Mouse (Mus musculus): ENCODE measurements around the gene Mesd. TPM values are rescaled to one million over a fixed set of nuclear protein-coding genes. Genes with fewer than 3 reads are reported as not detected.

The Mesd gene
- polyA plus RNA-seq, 1 experiment from 2014 or later = 104 TPM

DNA sequence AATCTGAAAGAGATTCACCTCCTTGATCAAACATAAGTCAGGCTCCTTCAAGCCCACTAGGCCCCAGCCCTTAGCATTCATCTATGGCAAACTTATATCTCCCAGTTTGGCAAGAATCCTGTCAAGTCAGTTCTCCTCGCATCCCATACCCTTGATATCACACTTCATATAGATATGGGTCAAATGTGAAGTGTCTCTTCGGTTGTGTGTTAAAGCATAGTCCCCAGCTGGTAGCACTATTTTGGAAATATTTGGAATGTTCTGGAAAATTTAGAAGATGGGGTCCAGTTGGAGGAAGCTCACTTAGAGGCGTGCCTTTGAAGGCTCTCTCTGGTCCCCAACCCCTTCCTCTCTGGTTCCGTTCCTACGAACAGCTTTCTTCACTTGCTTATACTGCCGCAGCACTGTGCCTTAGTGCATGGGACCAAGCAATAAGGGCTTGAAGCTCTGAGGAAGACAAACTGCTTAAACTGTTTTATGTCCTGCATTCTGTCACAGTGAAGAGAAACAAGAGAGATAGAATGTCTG lies 29.2 kb downstream of the Mesd start:
- Histone ChIP-seq H3K36me3 (replicated peaks; ENCODE audit: control insufficient read depth, insufficient read depth, low read depth, low read length) (no peaks in the 10 kb centered on the region), H3K27ac (replicated peaks; ENCODE audit: low read depth, low read length) (no peak overlapping the region), H3K4me2 (ENCODE audit: low read depth, low read length) (no peak overlapping the region), H3K27me3 (ENCODE audit: control insufficient read depth, insufficient read depth, low read length) (no peaks in the 10 kb centered on the region), H3K9ac (replicated peaks; ENCODE audit: low read length) (no peak overlapping the region), H3K9me3 (replicated peaks; ENCODE audit: control insufficient read depth, low read length) (no peaks in the 10 kb centered on the region), H3K4me3 (ENCODE audit: low read depth, low read length) (no peak overlapping the region), H3K4me1 (ENCODE audit: control insufficient read depth, insufficient read depth, low read length) (no peaks in the 10 kb centered on the region)
- DNase-seq (ENCODE audit: low spot score) (no peak), ATAC-seq (replicated peaks; ENCODE audit: insufficient number of reproducible peaks, low FRiP score, low TSS enrichment, low read depth) (no peak)
- 90% methylated on average over 6 of the region's 6 CpGs for WGBS

DNA sequence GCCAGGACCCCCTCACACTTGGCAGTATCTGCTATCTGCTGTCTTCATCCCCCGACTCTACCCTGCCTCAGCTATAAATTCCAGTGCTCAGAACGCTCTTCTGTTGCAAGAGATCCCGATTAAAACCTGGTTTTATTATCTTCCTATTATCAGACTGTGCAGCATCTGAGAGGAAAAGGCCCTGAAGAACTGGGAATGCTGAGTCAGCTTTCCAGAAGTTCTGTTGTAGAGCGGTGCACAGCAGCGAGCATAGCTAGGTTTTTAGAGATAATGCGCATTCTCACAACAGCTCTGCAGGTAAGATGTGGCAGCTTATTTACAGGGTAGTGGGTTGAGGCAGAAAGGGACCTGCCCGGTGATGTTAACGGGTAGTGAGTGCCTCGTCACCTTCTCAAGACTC lies 29.7 kb downstream of the Mesd start:
- ATAC-seq (replicated peaks; ENCODE audit: insufficient number of reproducible peaks, low FRiP score, low TSS enrichment, low read depth) (no peak), DNase-seq (ENCODE audit: low spot score) (no peak)
- Histone ChIP-seq H3K27me3 (ENCODE audit: control insufficient read depth, insufficient read depth, low read length) (no peaks in the 10 kb centered on the region), H3K4me2 (ENCODE audit: low read depth, low read length) (no peak overlapping the region), H3K27ac (replicated peaks; ENCODE audit: low read depth, low read length) (no peak overlapping the region), H3K9me3 (replicated peaks; ENCODE audit: control insufficient read depth, low read length) (no peaks in the 10 kb centered on the region), H3K36me3 (replicated peaks; ENCODE audit: control insufficient read depth, insufficient read depth, low read depth, low read length) (no peaks in the 10 kb centered on the region), H3K9ac (replicated peaks; ENCODE audit: low read length) (no peak overlapping the region), H3K4me3 (ENCODE audit: low read depth, low read length) (no peak overlapping the region), H3K4me1 (ENCODE audit: control insufficient read depth, insufficient read depth, low read length) (no peaks in the 10 kb centered on the region)
- 74% methylated on average over 9 of the region's 9 CpGs for WGBS

DNA sequence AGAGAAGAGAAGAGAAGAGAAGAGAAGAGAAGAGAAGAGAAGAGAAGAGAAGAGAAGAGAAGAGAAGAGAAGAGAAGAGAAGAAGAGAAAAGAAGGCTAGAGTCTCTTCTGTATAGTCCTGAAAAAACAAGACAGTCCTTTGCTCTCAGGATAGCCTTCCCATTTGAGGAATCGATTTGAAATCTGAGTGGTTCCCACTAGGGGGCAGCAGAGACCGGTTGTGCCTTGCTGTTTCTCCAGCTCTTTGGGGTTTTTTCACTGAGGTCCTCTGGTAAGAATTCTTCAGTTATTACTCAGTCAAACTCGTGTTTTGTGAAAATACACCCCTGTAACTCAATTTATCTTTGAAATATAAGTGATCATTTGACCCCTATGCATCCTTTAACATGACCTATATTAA lies 30.3 kb downstream of the Mesd start:
- Histone ChIP-seq H3K27me3 (ENCODE audit: control insufficient read depth, insufficient read depth, low read length) (no peaks in the 10 kb centered on the region), H3K9me3 (replicated peaks; ENCODE audit: control insufficient read depth, low read length) (no peaks in the 10 kb centered on the region), H3K36me3 (replicated peaks; ENCODE audit: control insufficient read depth, insufficient read depth, low read depth, low read length) (no peaks in the 10 kb centered on the region), H3K9ac (replicated peaks; ENCODE audit: low read length) (no peak overlapping the region), H3K4me2 (ENCODE audit: low read depth, low read length) (no peak overlapping the region), H3K4me1 (ENCODE audit: control insufficient read depth, insufficient read depth, low read length) (no peaks in the 10 kb centered on the region), H3K4me3 (ENCODE audit: low read depth, low read length) (no peak overlapping the region), H3K27ac (replicated peaks; ENCODE audit: low read depth, low read length) (no peak overlapping the region)
- WGBS = 0% methylated on average over 3 of the region's 3 CpGs
- ATAC-seq (replicated peaks; ENCODE audit: insufficient number of reproducible peaks, low FRiP score, low TSS enrichment, low read depth) = no peak
- DNase-seq (ENCODE audit: low spot score) = peak; percentile 90

DNA sequence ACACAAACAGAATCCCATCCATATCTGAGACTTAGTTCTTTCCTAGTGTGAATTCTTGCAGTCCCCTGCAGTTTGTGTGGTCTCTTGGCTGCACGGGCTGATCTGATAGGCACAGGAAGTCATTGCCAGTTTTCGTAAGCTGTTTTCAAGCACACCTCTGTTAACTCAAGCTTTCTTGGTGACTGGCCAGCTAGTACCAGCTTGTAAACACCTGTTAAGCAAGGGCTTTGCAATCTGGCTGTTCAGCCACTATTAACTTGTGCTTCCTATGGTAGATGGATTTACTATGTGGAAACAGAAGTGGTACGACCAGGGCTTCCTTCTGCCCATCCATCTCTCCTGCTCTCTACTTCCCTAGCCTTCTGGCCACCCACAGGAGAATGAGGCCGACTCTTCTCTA lies 36.0 kb downstream of the Mesd start:
- no peaks in the 10 kb centered on the region for H3K9me3 ChIP-seq (replicated peaks; ENCODE audit: control insufficient read depth, low read length)
- no peaks in the 10 kb centered on the region for H3K36me3 ChIP-seq (replicated peaks; ENCODE audit: control insufficient read depth, insufficient read depth, low read depth, low read length)
- DNase-seq (ENCODE audit: low spot score) (no peak), ATAC-seq (replicated peaks; ENCODE audit: insufficient number of reproducible peaks, low FRiP score, low TSS enrichment, low read depth) (no peak)
- H3K4me3 ChIP-seq (ENCODE audit: low read depth, low read length) = no peak overlapping the region
- H3K4me1 ChIP-seq (ENCODE audit: control insufficient read depth, insufficient read depth, low read length) = no peaks in the 10 kb centered on the region
- H3K9ac ChIP-seq (replicated peaks; ENCODE audit: low read length) = no peak overlapping the region
- no peaks in the 10 kb centered on the region for H3K27me3 ChIP-seq (ENCODE audit: control insufficient read depth, insufficient read depth, low read length)
- H3K4me2 ChIP-seq (ENCODE audit: low read depth, low read length) = no peak overlapping the region
- H3K27ac ChIP-seq (replicated peaks; ENCODE audit: low read depth, low read length) = no peak overlapping the region
- WGBS = 86% methylated on average over 4 of the region's 4 CpGs

DNA sequence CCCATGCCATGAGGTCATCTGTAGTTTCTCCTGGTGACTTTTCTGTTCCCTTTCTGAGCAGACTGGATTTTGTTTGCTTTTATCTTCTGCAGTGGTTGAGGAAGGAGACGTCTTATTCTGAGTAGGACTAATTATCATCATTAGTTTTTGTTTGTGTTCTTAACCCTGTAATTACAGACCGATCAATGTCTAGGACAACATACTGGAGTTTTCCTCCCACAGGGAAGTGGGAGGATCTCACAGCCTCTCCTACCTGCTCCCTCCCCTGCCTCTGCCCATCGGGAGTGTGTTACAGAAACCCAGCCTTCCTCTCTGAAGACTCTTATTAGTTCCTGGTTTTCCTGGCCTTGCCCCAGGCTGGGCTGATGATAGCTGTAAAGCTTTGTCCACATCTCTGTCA lies 37.4 kb downstream of the Mesd start:
- Histone ChIP-seq H3K36me3 (replicated peaks; ENCODE audit: control insufficient read depth, insufficient read depth, low read depth, low read length) (no peaks in the 10 kb centered on the region), H3K4me1 (ENCODE audit: control insufficient read depth, insufficient read depth, low read length) (no peaks in the 10 kb centered on the region), H3K27me3 (ENCODE audit: control insufficient read depth, insufficient read depth, low read length) (no peaks in the 10 kb centered on the region), H3K9me3 (replicated peaks; ENCODE audit: control insufficient read depth, low read length) (no peaks in the 10 kb centered on the region), H3K4me2 (ENCODE audit: low read depth, low read length) (no peak overlapping the region), H3K4me3 (ENCODE audit: low read depth, low read length) (no peak overlapping the region), H3K9ac (replicated peaks; ENCODE audit: low read length) (no peak overlapping the region), H3K27ac (replicated peaks; ENCODE audit: low read depth, low read length) (no peak overlapping the region)
- WGBS = 33% methylated on average over 3 of the region's 3 CpGs
- ATAC-seq (replicated peaks; ENCODE audit: insufficient number of reproducible peaks, low FRiP score, low TSS enrichment, low read depth) (no peak), DNase-seq (ENCODE audit: low spot score) (no peak)

DNA sequence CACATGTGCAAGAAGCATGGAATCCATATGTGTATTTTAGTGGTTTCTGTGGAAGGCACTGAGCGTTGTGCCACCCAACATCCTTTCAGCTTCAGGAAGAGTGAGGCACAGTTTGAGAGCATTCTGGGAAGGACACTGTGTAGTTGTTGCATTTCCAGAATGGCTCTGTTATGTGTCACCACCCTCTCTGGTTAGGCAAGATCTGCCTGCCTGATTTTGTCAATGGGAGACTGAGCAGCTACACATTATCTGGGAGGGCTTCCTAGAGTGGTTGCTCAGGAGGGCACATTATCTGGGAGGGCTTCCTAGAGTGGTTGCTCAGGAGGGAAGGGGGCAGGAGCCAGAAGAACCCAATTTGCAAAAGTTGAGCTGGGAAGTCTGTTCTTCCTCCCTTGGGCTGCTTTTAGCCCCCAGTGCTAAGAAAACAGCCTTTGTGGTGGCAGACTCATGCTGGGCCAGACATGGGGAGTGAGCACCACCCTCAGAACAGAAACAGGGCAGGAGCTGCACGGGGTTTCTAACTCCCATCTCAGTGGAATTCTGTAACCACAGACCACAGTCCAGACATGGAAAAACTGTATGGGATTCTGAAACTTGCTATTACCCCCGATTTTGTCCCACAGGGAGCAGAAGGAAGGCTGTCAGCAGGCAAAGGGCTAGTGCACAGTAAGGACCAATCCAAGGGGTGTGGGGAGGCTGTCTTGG lies 54.9 kb downstream of the Mesd start:
- H3K4me2 ChIP-seq (ENCODE audit: low read depth, low read length) = no peak overlapping the region
- ATAC-seq (replicated peaks; ENCODE audit: insufficient number of reproducible peaks, low FRiP score, low TSS enrichment, low read depth) = no peak
- no peak for DNase-seq (ENCODE audit: low spot score)
- no peaks in the 10 kb centered on the region for H3K4me1 ChIP-seq (ENCODE audit: control insufficient read depth, insufficient read depth, low read length)
- H3K4me3 ChIP-seq (ENCODE audit: low read depth, low read length) = no peak overlapping the region
- no peaks in the 10 kb centered on the region for H3K27me3 ChIP-seq (ENCODE audit: control insufficient read depth, insufficient read depth, low read length)
- H3K9me3 ChIP-seq (replicated peaks; ENCODE audit: control insufficient read depth, low read length) = no peaks in the 10 kb centered on the region
- H3K27ac ChIP-seq (replicated peaks; ENCODE audit: low read depth, low read length) = no peak overlapping the region
- 60% methylated on average over 3 of the region's 3 CpGs for WGBS
- H3K36me3 ChIP-seq (replicated peaks; ENCODE audit: control insufficient read depth, insufficient read depth, low read depth, low read length) = no peaks in the 10 kb centered on the region
- H3K9ac ChIP-seq (replicated peaks; ENCODE audit: low read length) = no peak overlapping the region

DNA sequence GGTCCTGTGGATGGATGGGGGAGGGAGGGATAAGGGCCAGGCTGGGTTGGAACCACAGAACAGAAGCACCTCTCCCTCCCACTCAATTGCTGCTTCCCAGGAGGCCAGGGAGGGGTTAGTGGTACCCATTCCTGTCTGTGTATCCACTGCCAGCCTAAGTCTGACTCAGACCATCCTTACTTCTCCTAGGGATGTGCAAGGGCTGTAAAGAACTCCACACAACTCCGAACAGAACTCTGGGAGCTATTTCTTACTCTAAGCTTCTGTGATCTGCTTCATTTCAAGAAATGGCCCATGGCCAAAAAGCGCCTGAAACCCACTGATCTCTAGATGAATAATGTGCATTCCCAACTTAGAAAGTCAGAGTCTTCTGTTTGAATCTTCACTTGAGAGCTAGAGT lies 55.9 kb downstream of the Mesd start:
- H3K9ac ChIP-seq (replicated peaks; ENCODE audit: low read length) = no peak overlapping the region
- no peak overlapping the region for H3K27ac ChIP-seq (replicated peaks; ENCODE audit: low read depth, low read length)
- no peaks in the 10 kb centered on the region for H3K4me1 ChIP-seq (ENCODE audit: control insufficient read depth, insufficient read depth, low read length)
- no peak overlapping the region for H3K4me2 ChIP-seq (ENCODE audit: low read depth, low read length)
- no peaks in the 10 kb centered on the region for H3K9me3 ChIP-seq (replicated peaks; ENCODE audit: control insufficient read depth, low read length)
- no peak overlapping the region for H3K4me3 ChIP-seq (ENCODE audit: low read depth, low read length)
- DNase-seq (ENCODE audit: low spot score) (no peak), ATAC-seq (replicated peaks; ENCODE audit: insufficient number of reproducible peaks, low FRiP score, low TSS enrichment, low read depth) (no peak)
- 75% methylated on average over 2 of the region's 2 CpGs for WGBS
- H3K27me3 ChIP-seq (ENCODE audit: control insufficient read depth, insufficient read depth, low read length) = no peaks in the 10 kb centered on the region
- H3K36me3 ChIP-seq (replicated peaks; ENCODE audit: control insufficient read depth, insufficient read depth, low read depth, low read length) = no peaks in the 10 kb centered on the region

DNA sequence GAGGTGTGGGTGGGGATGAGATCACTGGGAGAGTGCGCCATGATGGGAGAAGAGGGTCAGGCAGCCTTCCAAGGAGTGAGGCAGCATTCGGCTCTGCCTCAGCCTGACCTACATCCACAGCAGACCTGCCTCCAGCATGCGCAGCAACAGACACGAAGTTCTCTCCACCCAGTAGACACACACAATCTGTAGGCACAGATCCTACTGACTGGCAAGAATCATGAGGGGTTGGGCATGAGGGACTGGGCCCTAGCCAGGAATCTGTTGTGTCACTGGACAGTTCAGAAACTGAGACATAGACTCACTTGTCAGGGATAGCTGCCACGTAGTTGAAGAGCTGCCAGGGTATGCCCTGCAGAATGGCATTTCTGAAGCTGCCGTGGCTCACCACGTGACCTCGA lies 57.4 kb downstream of the Mesd start:
- Histone ChIP-seq H3K4me3 (ENCODE audit: low read depth, low read length) (no peak overlapping the region), H3K27ac (replicated peaks; ENCODE audit: low read depth, low read length) (no peak overlapping the region), H3K9me3 (replicated peaks; ENCODE audit: control insufficient read depth, low read length) (no peaks in the 10 kb centered on the region), H3K27me3 (ENCODE audit: control insufficient read depth, insufficient read depth, low read length) (no peaks in the 10 kb centered on the region), H3K36me3 (replicated peaks; ENCODE audit: control insufficient read depth, insufficient read depth, low read depth, low read length) (no peaks in the 10 kb centered on the region), H3K4me2 (ENCODE audit: low read depth, low read length) (no peak overlapping the region), H3K9ac (replicated peaks; ENCODE audit: low read length) (no peak overlapping the region), H3K4me1 (ENCODE audit: control insufficient read depth, insufficient read depth, low read length) (no peaks in the 10 kb centered on the region)
- 90% methylated on average over 8 of the region's 8 CpGs for WGBS
- no peak for ATAC-seq (replicated peaks; ENCODE audit: insufficient number of reproducible peaks, low FRiP score, low TSS enrichment, low read depth)
- DNase-seq (ENCODE audit: low spot score) = no peak
